Mouse (Mus musculus) erythroid progenitor cell, adult 5-6 weeks (primary cell): ENCODE measurements at regions not wholly inside any gene's neighbourhood (a gene's known extent, or its start where the extent isn't known, plus 50 kb on each side); places are given as distances from the start of the nearest gene placed in this dataset.

Experiments
- ATAC-seq: replicated peaks from 2 replicates; pipeline ENCODE4 v1.8.0; 2016; ENCODE audit warnings: moderate number of reproducible peaks, mild to moderate bottlenecking, moderate TSS enrichment, inconsistent platforms; ENCODE audit not compliant: poor library complexity, low FRiP score, severe bottlenecking

- no peak for ATAC-seq
Measured at GRCm38 (mm10) chr11:45624233-45624632, 227.6 kb upstream of the Clint1 start.

DNA sequence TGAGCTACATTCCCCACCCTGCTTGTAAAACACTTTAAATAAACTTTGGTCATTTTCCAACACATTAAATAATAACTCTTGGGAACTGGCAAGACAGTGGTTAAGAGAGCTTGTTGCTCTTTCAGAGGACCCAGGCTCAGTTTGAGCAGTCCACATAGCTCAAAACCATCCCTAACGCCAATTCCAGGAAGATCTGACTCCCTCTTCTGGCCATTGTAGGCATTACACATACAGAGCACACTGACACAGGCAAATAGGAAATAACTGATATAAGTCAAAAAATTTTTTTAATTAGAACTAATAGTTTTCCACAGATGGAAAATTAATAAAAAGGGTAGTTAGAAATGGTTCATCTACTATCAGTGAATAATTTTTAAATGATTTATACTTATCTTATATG lies 222.6 kb upstream of the Clint1 start:
- no peak for ATAC-seq

- ATAC-seq: no peak
Measured at GRCm38 (mm10) chr11:45634535-45635235, 217.2 kb upstream of the Clint1 start.

GRCm38 (mm10) chr11:45635896-45636295 lies 216.0 kb upstream of the Clint1 start:
- no peak for ATAC-seq

- no peak for ATAC-seq
Measured at GRCm38 (mm10) chr11:45639236-45639635, 212.6 kb upstream of the Clint1 start.

- ATAC-seq: no peak
Measured at GRCm38 (mm10) chr11:45642142-45642756, 209.6 kb upstream of the Clint1 start.

- ATAC-seq: no peak
Measured at GRCm38 (mm10) chr11:45643629-45644325, 208.1 kb upstream of the Clint1 start.

GRCm38 (mm10) chr11:45645815-45646214 lies 206.0 kb upstream of the Clint1 start:
- no peak for ATAC-seq

DNA sequence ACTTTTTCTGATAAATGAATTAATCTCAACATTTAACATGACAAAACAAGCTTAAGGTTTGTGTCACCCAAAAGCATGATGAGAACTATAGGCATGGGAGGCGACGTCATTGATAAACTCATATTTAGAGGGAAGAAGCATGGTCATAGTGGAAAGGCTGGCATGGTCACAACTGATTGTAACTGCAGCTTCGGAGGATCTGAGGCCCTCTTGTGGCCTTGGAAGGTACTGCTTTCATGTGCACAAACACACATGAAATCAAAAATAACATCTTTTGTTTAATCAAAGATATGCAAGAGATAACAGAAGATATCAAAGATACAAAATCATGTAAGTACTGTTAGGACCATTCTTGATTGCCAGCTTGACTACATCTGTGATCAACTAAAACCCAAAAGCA lies 204.0 kb upstream of the Clint1 start:
- no peak for ATAC-seq

GRCm38 (mm10) chr11:45656260-45656659 lies 195.6 kb upstream of the Clint1 start:
- no peak for ATAC-seq

DNA sequence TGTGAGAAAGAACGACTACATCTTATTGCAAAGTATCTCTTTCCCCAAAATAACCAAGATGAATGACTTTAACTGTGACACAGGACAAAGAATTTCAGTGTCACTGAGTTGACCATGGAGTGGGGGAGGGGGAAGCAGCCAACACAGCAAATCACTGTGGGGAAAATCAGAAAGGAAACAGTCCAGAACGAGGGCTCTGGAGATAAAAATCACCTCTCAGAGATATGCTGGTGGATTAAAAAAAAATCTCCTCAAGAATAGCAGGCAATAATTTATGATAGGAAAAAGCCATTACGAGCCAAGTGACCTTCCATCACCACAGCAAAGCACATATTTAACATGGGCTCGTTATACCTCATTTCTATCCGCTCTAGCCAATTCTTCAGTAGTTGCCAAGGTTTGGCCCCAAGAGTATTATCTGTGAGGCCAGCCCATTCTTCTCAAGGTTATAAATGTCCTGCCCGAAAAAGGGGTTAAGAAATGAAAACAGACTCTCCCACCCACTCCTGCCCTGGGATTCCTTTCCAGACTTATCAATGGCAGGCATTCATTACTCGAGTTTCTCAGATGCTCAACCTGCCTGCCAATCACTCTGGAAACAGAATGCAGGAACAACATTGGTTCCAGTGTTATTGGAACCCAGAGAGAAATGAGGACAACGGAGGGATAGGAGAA lies 181.6 kb upstream of the Clint1 start:
- no peak for ATAC-seq

DNA sequence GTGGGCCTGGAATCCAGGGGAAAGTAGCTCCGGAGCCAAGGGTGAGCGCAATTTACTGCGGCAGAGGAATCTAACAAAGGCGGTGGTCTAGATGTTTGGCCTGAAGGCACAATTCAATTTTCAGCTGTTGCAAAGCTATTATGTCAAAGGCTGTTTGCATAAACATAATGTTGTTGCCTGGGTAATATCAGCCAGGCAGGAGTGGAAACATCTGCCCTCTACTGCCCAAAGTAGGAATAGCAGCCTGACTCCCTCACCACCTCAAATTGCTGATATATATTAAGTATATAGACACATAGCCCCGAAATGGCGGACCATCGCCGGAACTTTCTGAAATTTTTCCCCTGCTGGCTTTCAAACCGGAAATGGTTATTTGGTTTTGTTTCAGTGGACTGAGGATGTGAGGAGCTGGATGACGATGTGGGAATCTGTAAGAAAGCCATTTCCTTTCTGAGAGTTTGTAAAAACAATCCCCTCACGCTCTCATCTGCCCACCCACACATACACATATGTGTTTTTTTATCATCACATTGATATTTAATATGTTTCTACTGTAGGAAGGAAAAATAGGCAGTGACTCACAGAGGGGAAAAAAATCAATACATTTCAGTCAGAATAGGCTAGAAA lies 173.1 kb upstream of the Clint1 start:
- ATAC-seq: no peak

DNA sequence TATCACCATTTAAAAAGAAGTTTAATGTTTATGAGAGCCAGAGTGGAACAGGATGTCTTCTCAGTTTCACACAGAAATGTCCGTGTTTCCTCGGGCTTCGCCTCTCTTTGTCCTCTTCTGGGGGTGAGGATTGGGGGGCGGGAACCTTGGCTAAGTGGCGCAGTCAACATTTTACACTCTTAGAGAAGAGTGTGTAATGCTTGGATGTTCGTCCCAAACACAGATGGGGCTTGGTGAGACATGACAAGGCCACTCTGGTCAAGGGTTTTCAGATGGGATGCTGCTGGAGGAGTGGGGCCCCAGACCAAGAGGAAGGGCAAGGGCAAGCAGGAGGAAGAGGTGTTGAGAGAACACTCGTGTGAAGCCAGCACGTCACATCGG lies 172.6 kb upstream of the Clint1 start:
- ATAC-seq: no peak

DNA sequence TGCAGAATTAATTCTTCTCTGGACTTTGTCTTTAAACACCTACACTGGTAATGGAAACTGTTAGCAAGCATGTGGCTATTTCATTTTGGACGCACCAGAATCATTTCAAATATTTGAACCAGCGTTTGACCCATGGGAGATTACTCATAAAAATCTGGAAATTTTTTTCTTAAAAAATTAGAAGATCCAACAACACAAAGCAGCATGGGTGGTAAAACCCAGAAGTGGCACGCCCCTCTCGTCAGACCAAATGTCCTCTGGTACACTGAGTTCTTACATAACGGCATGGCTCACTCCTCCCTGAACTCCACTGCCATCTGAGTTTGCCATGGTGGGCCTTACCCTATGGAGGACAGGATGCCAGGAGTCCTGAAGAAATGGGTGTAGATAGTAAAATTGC lies 166.3 kb upstream of the Clint1 start:
- no peak for ATAC-seq

DNA sequence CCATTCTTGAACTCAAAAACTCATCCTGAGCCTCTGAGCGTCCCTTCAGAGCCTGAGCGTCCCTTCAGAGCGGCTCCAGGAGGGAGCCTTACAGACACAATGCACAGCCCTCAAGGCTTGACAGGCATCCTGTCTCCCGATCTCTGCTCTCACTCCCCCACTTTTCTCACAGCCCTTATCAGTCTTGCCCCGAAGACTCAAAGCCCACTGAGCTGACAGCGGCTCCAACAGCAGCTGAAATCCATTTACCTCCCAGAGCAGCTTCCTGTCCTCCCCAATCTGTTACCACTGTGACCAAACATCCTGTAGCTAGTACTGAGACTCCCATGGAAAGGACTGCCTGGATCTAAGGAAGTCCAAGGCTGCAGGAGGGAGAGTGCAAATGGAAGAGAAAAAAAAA lies 158.6 kb upstream of the Clint1 start:
- ATAC-seq: no peak

GRCm38 (mm10) chr11:45701506-45701905 lies 150.3 kb upstream of the Clint1 start:
- no peak for ATAC-seq

GRCm38 (mm10) chr11:45702916-45703315 lies 148.9 kb upstream of the Clint1 start:
- ATAC-seq: no peak

- ATAC-seq: no peak
Measured at GRCm38 (mm10) chr11:45704411-45704810, 147.4 kb upstream of the Clint1 start.

- ATAC-seq: no peak
Measured at GRCm38 (mm10) chr11:45718630-45719029, 133.2 kb upstream of the Clint1 start.

DNA sequence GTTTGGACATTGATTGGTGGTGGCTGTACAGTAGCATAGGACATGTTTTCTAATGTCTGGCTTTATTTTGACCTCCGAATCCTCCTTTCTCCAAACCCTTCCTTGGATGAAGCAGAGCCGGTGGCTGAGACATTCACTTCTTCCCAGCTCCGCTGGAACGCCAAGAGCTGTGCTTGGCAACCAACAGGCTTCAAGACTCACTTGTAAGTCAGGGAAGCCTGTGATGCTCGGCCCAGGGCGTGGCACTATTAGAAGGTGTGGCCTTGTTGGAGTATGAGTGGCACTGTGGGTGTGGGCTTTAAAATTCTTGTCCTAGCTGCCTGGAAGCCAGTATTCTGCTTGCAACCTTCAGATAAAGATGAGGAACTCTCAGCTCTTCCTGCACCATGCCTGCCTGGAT lies 132.0 kb upstream of the Clint1 start:
- ATAC-seq: no peak
